Mouse (Mus musculus) stomach, embryonic 15.5 days (tissue): ENCODE measurements around the gene 4933415A04Rik. TPM values are rescaled to one million over a fixed set of nuclear protein-coding genes. Genes with fewer than 3 reads are reported as not detected.

Experiments
- ATAC-seq: fragments of 200-750 bp; cut with Nextera tagmentation; 2 replicates; pipeline ENCODE4 v1.8.0; 2017; ENCODE audit warnings: low read depth, moderate number of reproducible peaks, moderate TSS enrichment; ENCODE audit not compliant: insufficient read depth, low FRiP score
- H3K27ac ChIP-seq: fragments of 300-500 bp; sonication (generic); 2 replicates; pipeline ENCODE4 v1.5.1; 2015; ENCODE audit warnings: mild to moderate bottlenecking, inconsistent platforms
- H3K27me3 ChIP-seq: fragments of 300-500 bp; sonication (generic); replicated peaks from 2 replicates; pipeline ENCODE4 v1.6.1; 2015; ENCODE audit warnings: inconsistent platforms
- H3K36me3 ChIP-seq: fragments of 300-500 bp; sonication (generic); 2 replicates; pipeline ENCODE4 v1.6.1; 2015; ENCODE audit warnings: inconsistent platforms
- H3K4me1 ChIP-seq: fragments of 300-500 bp; sonication (generic); 2 replicates; pipeline ENCODE4 v1.6.1; 2015; ENCODE audit warnings: inconsistent platforms
- H3K4me2 ChIP-seq: fragments of 300-500 bp; sonication (generic); 2 replicates; pipeline ENCODE4 v1.6.1; 2015; ENCODE audit warnings: mild to moderate bottlenecking, inconsistent platforms
- H3K4me3 ChIP-seq: fragments of 300-500 bp; sonication (generic); replicated peaks from 2 replicates; pipeline ENCODE4 v1.5.1; 2015; ENCODE audit warnings: inconsistent platforms
- H3K9ac ChIP-seq: fragments of 300-500 bp; sonication (generic); 2 replicates; pipeline ENCODE4 v1.6.1; 2015; ENCODE audit warnings: inconsistent platforms
- H3K9me3 ChIP-seq: fragments of 300-500 bp; sonication (generic); 2 replicates; pipeline ENCODE4 v1.6.1; 2016; ENCODE audit warnings: inconsistent platforms
- WGBS: fragments of 180-500 bp; shearing (Covaris S2); methylation state at CpG from one replicate; pipeline ENCODE4 v1.1.7; 2015; 5-methylcytosine and 5-hydroxymethylcytosine counted together
- polyA plus RNA-seq: library from polyadenylated mRNA; unstranded; fragments of >200 nt; fragmentation: Nextera tagmentation; extraction: Ambion mirVana; gene quantifications from 2 replicates; pipeline ENCODE4 v1.2.1, GENCODE M21; 2015

Gene 4933415A04Rik
- polyA plus RNA-seq, result 3.5 and 3.8 TPM in 2 replicates

DNA sequence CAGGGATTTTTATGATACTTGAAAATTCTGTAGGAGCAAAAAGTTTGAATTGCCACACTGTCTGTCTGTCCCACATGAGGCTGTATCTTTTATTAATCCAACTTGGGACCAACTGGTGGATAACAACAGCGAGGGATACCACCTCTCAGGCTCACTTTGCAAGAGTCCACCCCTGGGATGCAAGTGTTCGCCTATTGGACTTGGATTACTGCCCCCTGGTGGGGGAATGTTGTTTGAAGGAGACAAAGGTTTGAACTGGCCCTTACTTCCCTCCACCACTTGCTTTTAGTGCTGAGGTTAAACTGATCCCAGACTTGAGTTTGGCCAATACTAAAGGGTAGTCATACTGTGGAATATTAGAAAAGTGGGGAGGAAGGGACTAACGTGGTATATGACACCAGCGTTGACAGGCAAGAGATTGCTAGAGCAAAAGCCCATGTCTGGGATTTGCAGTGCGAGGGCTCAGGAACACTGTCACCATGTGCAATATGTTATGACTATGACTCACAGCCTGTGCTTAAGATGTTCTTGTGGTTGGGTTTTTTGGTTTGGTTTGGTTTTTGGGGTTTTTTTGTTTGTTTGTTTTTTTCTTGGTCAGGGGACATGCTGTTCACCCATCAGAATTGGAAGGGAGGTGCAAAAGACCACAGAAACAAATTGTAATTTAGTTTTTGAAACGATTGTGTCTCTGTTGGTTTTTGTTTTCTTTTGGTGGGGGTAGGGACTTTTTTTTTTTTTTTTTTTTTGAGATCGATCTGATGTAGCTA, at the start of gene 4933415A04Rik:
TSS of gene 4933415A04Rik (plus strand) at position 717 of the 767 bp plus-strand sequence.
- 67% methylated on average over 7 of the region's 7 CpGs for WGBS

GRCm38 (mm10) chr11:43537074-43537473, 49.8 kb upstream of the 4933415A04Rik start:
- peaks cover 4% of the 10 kb centered on the region; the same call in 1 of the 2 replicates for H3K36me3 ChIP-seq
- H3K9me3 ChIP-seq, result no peaks in the 10 kb centered on the region
- H3K4me1 ChIP-seq, result no peaks in the 10 kb centered on the region
- no peak overlapping the region for H3K4me2 ChIP-seq
- H3K9ac ChIP-seq, result no peak overlapping the region
- no peak overlapping the region for H3K27ac ChIP-seq
- no peak for ATAC-seq
- no peaks in the 10 kb centered on the region for H3K27me3 ChIP-seq
- 80% methylated on average over 6 of the region's 6 CpGs for WGBS
- H3K4me3 ChIP-seq, result no peak overlapping the region

More for the DNA sequence above, at the start of gene 4933415A04Rik:
- no peak for ATAC-seq
- Histone ChIP-seq H3K9me3 (no peaks in the 10 kb centered on the region), H3K4me2 (no peak within 1 kb of the TSS), H3K27me3 (no peaks in the 10 kb centered on the region), H3K4me1 (no peaks in the 10 kb centered on the region), H3K27ac (no peak within 1 kb of the TSS), H3K4me3 (no peak within 1 kb of the TSS), H3K36me3 (0 out of 2 replicates have a peak, but pooled peaks cover 12% of the 10 kb centered on the region), H3K9ac (no peak within 1 kb of the TSS)

GRCm38 (mm10) chr11:43539863-43540262, 47.0 kb upstream of the 4933415A04Rik start:
- no peak for ATAC-seq
- Histone ChIP-seq H3K27me3 (no peaks in the 10 kb centered on the region), H3K4me1 (no peaks in the 10 kb centered on the region; the same call in 1 of the 2 replicates), H3K9me3 (no peaks in the 10 kb centered on the region), H3K9ac (no peak overlapping the region), H3K4me2 (no peak overlapping the region), H3K36me3 (no peaks in the 10 kb centered on the region), H3K4me3 (no peak overlapping the region), H3K27ac (no peak overlapping the region)
- 29% methylated on average over 6 of the region's 6 CpGs for WGBS

GRCm38 (mm10) chr11:43543711-43544466, 43.0 kb upstream of the 4933415A04Rik start:
- WGBS, result 80% methylated on average over 15 of the region's 15 CpGs
- Histone ChIP-seq H3K36me3 (no peaks in the 10 kb centered on the region), H3K27ac (no peak overlapping the region), H3K4me3 (no peak overlapping the region), H3K9me3 (no peaks in the 10 kb centered on the region), H3K9ac (no peak overlapping the region), H3K4me1 (peaks cover 14% of the 10 kb centered on the region), H3K27me3 (no peaks in the 10 kb centered on the region), H3K4me2 (no peak overlapping the region)
- ATAC-seq, result no peak

DNA sequence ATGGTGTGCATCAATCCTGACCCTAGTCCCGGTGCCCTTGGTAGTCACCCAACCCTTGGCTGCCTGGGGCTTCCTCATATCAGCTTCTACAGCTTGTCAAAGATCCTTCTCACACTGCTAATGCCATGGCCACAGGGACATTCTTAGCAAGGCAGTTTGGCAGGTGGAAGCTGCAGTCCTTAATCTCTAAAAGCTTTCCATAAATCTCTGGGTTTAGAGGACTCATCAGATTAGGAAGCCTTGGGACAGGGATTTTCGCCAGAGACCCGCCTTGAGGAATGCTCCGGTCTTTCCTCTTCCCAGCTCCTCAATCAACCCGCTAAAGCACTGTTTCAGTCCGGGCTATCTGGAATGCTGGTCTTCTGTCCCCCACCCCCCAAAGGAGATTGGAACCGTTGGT, 42.0 kb upstream of the 4933415A04Rik start:
- H3K4me1 ChIP-seq, result peaks cover 23% of the 10 kb centered on the region

DNA sequence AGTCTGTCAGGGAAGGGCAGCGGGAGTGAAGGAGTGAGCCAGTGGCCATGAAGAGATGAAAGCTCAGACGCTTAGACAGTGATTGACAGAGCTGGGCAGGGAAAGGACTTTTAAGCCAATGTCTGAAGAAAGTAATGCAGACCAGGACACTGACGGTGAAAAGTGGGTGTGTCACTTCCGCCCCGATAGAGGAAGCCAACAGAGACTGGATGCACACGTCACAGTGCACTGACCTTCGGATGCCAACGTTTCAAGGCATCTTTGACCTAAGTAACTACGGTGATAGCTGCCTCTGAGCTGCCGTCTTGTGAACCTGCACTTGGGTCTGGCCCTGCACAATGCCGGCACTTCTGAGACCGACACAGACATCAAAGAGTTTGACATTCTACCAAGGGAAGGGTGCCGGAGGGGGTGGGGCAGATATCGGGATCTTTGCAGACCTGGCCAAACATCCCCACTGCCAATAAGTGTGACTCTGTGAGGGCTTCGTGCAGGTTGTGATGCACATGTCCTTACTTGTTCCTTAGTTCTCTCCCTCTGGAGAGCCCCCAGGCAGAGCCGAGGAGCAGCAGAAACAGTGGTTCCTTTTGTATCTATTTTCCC, 40.9 kb upstream of the 4933415A04Rik start:
- no peak overlapping the region for H3K9ac ChIP-seq
- no peak overlapping the region for H3K27ac ChIP-seq
- WGBS, result 67% methylated on average over 16 of the region's 16 CpGs
- no peak overlapping the region for H3K4me2 ChIP-seq
- no peak overlapping the region for H3K4me3 ChIP-seq
- no peaks in the 10 kb centered on the region for H3K9me3 ChIP-seq
- 0 out of 2 replicates have a peak, but pooled peaks have one; percentile 13 for ATAC-seq
- no peaks in the 10 kb centered on the region for H3K27me3 ChIP-seq
- peaks cover 25% of the 10 kb centered on the region for H3K4me1 ChIP-seq
- no peaks in the 10 kb centered on the region for H3K36me3 ChIP-seq

More for the DNA sequence above, 42.0 kb upstream of the 4933415A04Rik start:
- Histone ChIP-seq H3K9ac (no peak overlapping the region), H3K36me3 (no peaks in the 10 kb centered on the region), H3K4me3 (no peak overlapping the region), H3K27ac (no peak overlapping the region), H3K27me3 (no peaks in the 10 kb centered on the region), H3K4me2 (no peak overlapping the region), H3K9me3 (no peaks in the 10 kb centered on the region)
- 69% methylated on average over 7 of the region's 7 CpGs for WGBS
- no peak for ATAC-seq

DNA sequence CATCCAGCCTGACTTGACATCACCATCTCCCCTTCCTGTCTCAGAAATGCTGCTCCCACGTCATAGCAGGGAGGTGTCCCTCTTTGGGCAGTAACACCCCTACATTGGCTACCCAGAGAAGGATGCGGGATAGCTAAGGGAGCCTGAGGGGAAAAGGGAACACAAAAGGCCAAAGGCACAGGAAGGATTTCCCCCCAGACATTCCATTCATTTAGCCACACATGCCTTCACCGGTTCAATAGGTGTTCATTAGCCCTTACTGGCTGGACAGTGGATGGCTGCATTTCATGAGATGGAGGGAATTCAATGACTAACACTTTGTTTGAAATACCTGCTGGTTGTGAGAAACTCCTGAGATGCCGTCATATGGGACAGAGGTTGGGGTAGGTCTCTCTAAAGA, 40.2 kb upstream of the 4933415A04Rik start:
- Histone ChIP-seq H3K27ac (no peak overlapping the region), H3K4me3 (no peak overlapping the region), H3K9me3 (no peaks in the 10 kb centered on the region), H3K27me3 (no peaks in the 10 kb centered on the region), H3K4me2 (no peak overlapping the region), H3K9ac (no peak overlapping the region), H3K36me3 (no peaks in the 10 kb centered on the region), H3K4me1 (peaks cover 25% of the 10 kb centered on the region)
- ATAC-seq, result no peak
- WGBS, result 77% methylated on average over 4 of the region's 4 CpGs

DNA sequence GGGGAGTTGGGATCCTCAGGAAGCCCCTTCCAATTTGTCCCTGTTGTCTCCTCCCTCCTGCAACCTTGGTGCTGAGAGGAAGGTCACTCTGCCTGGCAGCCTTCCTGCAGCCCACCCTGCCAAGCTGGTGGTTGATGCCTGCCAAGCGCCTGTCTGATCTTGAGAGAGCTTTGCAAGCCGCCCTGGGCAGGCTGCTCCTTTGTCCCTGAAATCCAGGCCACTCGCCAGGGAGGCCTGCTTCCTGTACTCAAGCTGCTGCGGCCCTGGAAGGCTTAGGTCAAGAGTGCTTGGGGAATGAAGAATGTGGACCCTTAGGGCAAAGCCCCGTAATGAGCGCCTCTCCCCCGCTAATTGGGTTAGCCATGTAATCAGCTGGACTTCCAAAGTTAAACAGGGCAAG, 38.7 kb upstream of the 4933415A04Rik start:
- Histone ChIP-seq H3K9me3 (no peaks in the 10 kb centered on the region), H3K4me1 (peaks cover 28% of the 10 kb centered on the region), H3K9ac (no peak overlapping the region), H3K4me3 (no peak overlapping the region), H3K4me2 (0 out of 2 replicates have a peak overlapping the region, but pooled peaks have one; percentile 2), H3K27ac (peak overlapping the region; percentile 71), H3K27me3 (no peaks in the 10 kb centered on the region), H3K36me3 (no peaks in the 10 kb centered on the region)
- ATAC-seq, result peak; percentile 36
- WGBS, result 34% methylated on average over 7 of the region's 7 CpGs

GRCm38 (mm10) chr11:43548657-43549435, 38.0 kb upstream of the 4933415A04Rik start:
- peak overlapping the region; percentile 71 for H3K27ac ChIP-seq
- H3K9me3 ChIP-seq, result no peaks in the 10 kb centered on the region
- H3K27me3 ChIP-seq, result no peaks in the 10 kb centered on the region
- no peaks in the 10 kb centered on the region for H3K36me3 ChIP-seq
- peaks cover 28% of the 10 kb centered on the region for H3K4me1 ChIP-seq
- peak; percentile 73 for ATAC-seq
- H3K4me2 ChIP-seq, result peak overlapping the region; percentile 25; the same call in 1 of the 2 replicates
- H3K4me3 ChIP-seq, result no peak overlapping the region
- H3K9ac ChIP-seq, result no peak overlapping the region
- WGBS, result 33% methylated on average over 12 of the region's 12 CpGs

- Histone ChIP-seq H3K4me2 (no peak overlapping the region), H3K4me3 (no peak overlapping the region), H3K9me3 (no peaks in the 10 kb centered on the region), H3K4me1 (peaks cover 28% of the 10 kb centered on the region), H3K27ac (peak overlapping the region; percentile 71), H3K9ac (no peak overlapping the region), H3K27me3 (no peaks in the 10 kb centered on the region), H3K36me3 (no peaks in the 10 kb centered on the region)
- 47% methylated on average over 11 of the region's 11 CpGs for WGBS
- ATAC-seq, result peak; percentile 32; the same call in 1 of the 2 replicates
Measured at GRCm38 (mm10) chr11:43549701-43550100, 37.1 kb upstream of the 4933415A04Rik start.

- peak; percentile 44; the same call in 1 of the 2 replicates for ATAC-seq
Measured at GRCm38 (mm10) chr11:43551756-43552155, 35.1 kb upstream of the 4933415A04Rik start.

More at GRCm38 (mm10) chr11:43551756-43552155, 35.1 kb upstream of the 4933415A04Rik start:
- Histone ChIP-seq H3K4me2 (no peak overlapping the region), H3K36me3 (no peaks in the 10 kb centered on the region), H3K9ac (no peak overlapping the region), H3K9me3 (no peaks in the 10 kb centered on the region), H3K27ac (no peak overlapping the region), H3K4me3 (no peak overlapping the region), H3K27me3 (no peaks in the 10 kb centered on the region), H3K4me1 (peaks cover 23% of the 10 kb centered on the region)
- 73% methylated on average over 3 of the region's 3 CpGs for WGBS
